Mouse (Mus musculus) cortical plate, adult 2 months (tissue): Measurements from ENCODE around the gene Fgfr1op. TPM values are rescaled to one million over a fixed set of nuclear protein-coding genes. Genes with fewer than 3 reads are reported as not detected.

Source experiments
- H3K27ac ChIP-seq: fragments of 200-500 bp; 2 replicates; pipeline ENCODE4 v1.5.1; 2012; ENCODE audit warnings: low read length, control low read depth, inconsistent platforms; ENCODE audit not compliant: insufficient read depth
- H3K4me1 ChIP-seq: fragments of 200-500 bp; 2 replicates; pipeline ENCODE4 v1.6.1; 2011; ENCODE audit warnings: low read length; ENCODE audit not compliant: control insufficient read depth, insufficient read depth
- H3K4me3 ChIP-seq: fragments of 200-500 bp; 2 replicates; pipeline ENCODE4 v1.5.1; 2011; ENCODE audit warnings: mild to moderate bottlenecking, low read length, control low read depth; ENCODE audit not compliant: insufficient read depth
- CTCF ChIP-seq: fragments of 200-500 bp; IDR thresholded peaks from 2 replicates; pipeline ENCODE4 v1.5.1; 2011; ENCODE audit warnings: mild to moderate bottlenecking, control low read depth, low read length; ENCODE audit not compliant: insufficient read depth; ENCODE audit errors: extremely low read depth
- POLR2A ChIP-seq: fragments of 200-500 bp; IDR thresholded peaks from 2 replicates; pipeline ENCODE4 v1.6.1; 2011; ENCODE audit warnings: mild to moderate bottlenecking, low read length, control low read depth; ENCODE audit not compliant: insufficient read depth; ENCODE audit errors: extremely low read depth
- polyA plus RNA-seq: library from polyadenylated mRNA; depleted of rRNA; stranded (reverse); fragments of >200 nt; gene quantifications from 2 replicates; pipeline ENCODE4 v1.2.3, GENCODE M21; 2012; rRNA removed

The Fgfr1op gene
- polyA plus RNA-seq, 1 experiment: 14.4 TPM

DNA sequence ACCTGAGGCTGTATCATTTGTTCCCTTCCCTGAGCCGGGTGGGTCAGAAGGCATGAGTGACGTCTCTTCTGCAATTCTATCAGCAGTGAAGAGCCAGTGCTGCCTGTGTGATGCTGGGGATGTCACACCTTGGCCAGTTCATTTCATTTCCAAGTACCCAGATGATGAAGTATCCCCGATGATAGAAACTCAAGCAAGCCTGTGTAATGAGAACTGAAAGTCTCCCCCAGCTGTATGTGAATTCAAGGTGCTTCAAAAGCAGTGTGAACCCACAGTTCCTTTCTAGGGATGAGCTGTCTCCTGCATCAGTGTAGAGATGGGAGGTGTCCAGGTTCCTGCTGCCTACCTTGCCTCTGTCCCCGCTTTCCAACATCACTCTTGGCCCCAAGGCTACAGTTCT lies 69.2 kb downstream of the Fgfr1op start:
- no peak overlapping the region for H3K27ac ChIP-seq
- H3K4me3 ChIP-seq: no peak overlapping the region
- H3K4me1 ChIP-seq: no peaks in the 10 kb centered on the region
- TF ChIP-seq CTCF (no peak), POLR2A (no peak)

DNA sequence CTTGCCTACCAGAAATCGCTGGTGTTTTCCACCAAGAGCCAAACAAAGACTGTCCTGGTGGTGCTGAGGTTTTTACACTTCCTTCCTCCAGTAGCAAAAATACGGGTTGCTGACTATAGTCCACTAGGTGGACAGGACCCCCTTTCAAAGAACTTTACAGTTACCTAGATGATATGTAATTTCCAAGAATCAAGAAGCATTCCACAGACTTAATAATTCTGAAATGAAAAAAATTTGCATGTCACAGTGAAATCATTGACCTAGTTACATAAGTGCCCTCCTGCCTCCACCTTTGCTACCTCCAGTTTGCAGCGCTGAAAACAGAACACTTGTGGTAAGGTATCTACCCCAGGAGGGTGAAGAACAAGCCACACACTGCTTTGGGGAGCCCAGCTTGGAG lies 70.4 kb downstream of the Fgfr1op start, which contains the start of gene Ccr6:
TSS of gene Ccr6 (plus strand) at position 301 of the 400 bp plus-strand sequence.
- Histone ChIP-seq H3K4me3 (no peak within 1 kb of the TSS), H3K27ac (no peak within 1 kb of the TSS), H3K4me1 (no peaks in the 10 kb centered on the region)
- TF ChIP-seq CTCF (no peak), POLR2A (no peak)

DNA sequence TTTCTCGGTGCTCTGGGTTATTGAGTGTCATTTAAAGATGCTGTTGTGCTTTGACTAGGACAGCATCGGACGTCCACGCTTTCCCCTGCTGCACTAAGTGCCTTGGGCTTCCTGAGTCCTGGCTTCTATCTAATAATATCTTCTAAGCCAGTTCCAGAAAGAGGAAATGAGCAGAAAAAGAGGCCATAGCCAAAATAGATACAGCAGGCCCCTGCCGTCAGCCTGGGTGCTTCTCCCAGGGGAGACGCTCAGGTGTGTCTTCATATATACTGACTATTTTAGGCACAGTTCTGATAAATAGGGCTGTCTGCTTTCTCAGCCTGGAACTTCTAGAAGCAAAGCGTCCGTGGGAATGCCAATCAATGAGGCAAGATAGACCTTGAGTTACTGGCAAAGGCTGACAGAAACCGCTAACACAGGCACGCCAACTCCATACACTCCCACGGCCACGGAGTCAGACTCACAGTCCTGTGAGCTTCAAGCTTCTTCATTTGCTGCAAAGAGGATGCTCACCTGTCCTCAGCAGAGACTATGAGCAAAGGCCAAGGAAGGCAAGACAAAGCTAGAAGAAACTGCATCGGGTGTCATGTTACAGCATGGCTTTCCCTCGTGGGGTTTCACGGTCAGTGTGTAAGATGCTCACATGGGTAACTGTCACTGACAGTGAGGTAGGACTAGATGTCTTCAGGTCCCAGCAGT lies 72.9 kb downstream of the Fgfr1op start:
- H3K4me1 ChIP-seq: no peaks in the 10 kb centered on the region
- H3K4me3 ChIP-seq: no peak overlapping the region
- no peak overlapping the region for H3K27ac ChIP-seq
- TF ChIP-seq CTCF (no peak), POLR2A (no peak)

DNA sequence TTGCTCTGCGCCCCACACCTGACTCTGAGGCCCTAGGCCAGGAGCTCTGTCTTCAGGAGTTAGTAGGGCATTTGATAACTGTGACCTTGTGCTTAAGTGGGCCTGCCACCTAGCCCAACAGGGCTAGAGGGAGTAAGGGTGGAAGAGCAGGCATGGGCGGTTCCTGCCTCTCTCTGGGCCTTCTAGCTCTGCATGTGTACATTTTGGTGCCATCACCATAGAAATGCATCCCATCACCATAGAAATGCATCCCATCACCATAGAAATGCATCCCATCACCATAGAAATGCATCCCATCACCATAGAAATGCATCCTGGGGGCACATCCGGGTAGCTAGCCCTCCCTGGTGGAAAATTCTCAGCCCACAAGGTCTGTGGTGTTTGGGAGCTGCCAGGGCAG lies 74.3 kb downstream of the Fgfr1op start:
- no peak overlapping the region for H3K4me3 ChIP-seq
- H3K4me1 ChIP-seq: no peaks in the 10 kb centered on the region
- no peak overlapping the region for H3K27ac ChIP-seq
- TF ChIP-seq CTCF (no peak), POLR2A (no peak)

DNA sequence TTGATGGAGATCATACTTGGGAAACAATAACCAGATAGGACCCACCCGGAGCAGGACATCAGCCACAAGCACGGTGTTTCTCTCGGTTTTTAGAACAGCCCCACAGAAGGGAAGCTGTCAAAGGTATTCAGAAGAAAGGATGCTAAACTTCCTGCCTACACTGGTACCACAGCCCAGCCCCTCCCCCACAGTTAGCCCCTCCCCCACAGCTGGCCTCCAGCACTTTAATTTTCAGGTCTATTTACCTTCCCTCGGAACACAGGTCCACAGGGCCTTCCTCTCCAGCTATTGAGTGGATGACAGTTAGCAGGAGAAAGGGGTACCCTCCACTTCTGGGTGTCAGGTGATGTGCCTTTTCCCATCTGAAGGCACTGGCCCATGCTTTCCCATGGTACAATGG lies 75.2 kb downstream of the Fgfr1op start:
- Histone ChIP-seq H3K4me1 (no peaks in the 10 kb centered on the region), H3K27ac (no peak overlapping the region), H3K4me3 (no peak overlapping the region)
- TF ChIP-seq POLR2A: no peak
- no peak for TF ChIP-seq CTCF

DNA sequence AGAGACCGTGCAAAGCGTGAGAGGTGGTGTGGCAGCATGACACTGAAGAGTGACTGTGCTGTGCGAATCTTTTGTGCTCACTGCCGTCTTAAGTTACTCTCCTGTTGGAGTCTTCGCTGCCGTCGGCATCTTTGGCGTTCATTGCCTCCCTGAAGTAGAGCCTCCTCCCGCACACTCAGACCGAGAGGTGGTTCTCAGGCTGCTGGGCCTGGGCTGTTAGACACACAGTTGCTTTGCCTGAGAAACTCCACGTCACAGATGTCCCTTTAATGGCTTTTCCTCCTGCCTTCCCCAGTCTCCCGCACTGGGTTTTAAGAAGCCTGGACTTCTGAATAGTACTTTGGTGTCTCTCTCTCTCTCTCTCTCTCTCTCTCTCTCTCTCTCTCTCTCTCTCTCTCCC lies 76.3 kb downstream of the Fgfr1op start:
- Histone ChIP-seq H3K27ac (no peak overlapping the region), H3K4me1 (no peaks in the 10 kb centered on the region), H3K4me3 (no peak overlapping the region)
- no peak for TF ChIP-seq CTCF
- no peak for TF ChIP-seq POLR2A

DNA sequence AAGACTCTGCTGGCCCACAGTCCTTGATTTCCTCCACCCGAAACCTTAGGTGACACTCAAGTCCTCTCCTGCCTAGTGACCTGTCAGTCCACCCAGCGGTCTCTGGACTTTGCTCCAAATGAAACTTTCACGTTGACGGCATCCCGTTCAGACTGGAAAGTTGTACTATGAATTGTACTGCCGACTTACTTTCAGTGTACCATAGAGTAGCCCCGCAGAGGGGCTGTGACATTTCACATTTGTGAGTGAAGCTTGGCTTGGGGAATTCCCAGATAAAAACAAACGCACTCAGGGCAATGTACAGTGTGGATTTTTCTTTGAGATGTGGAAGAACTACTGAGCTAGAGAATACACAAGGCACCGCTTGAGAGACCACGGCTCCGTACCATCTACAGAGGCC lies 76.9 kb downstream of the Fgfr1op start:
- Histone ChIP-seq H3K27ac (no peak overlapping the region), H3K4me1 (no peaks in the 10 kb centered on the region), H3K4me3 (no peak overlapping the region)
- TF ChIP-seq POLR2A (no peak), CTCF (no peak)

DNA sequence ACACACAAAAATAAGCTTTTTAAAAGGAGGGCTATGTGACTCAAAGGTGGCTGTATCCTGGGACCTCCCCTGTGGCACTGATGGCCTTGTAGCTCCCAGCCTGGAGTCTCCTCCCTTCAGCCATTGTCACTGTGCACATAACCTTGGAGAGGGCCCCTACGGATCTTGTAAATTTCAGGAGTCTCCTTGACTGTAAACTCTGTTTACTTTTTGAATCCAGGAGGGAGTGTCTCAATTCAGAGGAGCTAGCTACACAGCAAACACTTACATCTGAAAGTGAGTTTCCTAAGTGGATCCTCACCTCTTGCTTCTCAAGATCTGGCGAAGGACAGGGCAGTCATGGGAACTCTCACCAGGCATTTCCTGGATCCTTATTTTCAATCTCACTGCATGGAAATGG lies 78.8 kb downstream of the Fgfr1op start:
- TF ChIP-seq POLR2A: no peak
- TF ChIP-seq CTCF: no peak
- no peak overlapping the region for H3K4me3 ChIP-seq
- H3K27ac ChIP-seq: no peak overlapping the region
- H3K4me1 ChIP-seq: no peaks in the 10 kb centered on the region

DNA sequence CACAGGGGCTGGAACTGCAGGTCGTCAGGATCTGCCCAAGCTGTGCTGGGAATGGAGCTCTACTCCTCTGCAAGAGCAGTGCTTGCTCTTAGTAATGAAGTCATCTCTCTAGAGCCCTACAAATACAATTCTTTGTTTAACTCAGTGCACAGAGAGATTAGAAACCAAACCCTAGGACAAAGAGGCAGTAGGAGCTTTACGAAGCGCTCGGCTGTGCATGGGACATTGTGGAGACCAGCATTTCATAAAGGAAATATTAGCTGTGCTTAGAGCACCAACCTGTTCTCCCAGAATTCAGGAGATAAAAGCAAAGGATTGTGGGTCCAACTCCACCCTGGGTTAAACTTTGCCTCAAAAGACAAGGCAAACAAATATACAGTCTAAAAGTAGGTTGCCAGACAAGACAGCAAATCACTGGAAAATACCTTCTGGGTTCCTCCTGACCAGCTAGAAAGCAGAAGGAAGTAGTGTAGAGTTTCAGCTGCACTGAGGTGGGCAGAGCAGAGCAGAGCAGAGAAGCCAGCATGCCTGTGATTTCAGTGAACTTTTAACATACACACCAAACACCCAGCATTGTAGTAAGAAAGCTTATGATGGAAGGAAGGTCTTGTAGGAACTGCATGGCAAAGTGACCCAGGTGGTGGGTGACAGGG lies 80.9 kb downstream of the Fgfr1op start:
- no peaks in the 10 kb centered on the region for H3K4me1 ChIP-seq
- H3K27ac ChIP-seq: no peak overlapping the region
- H3K4me3 ChIP-seq: no peak overlapping the region
- TF ChIP-seq POLR2A: no peak
- TF ChIP-seq CTCF: no peak

Other genes with a start within 250 kb of the Fgfr1op start
- 0.96 and 1.0 TPM in 2 replicates for gene Tagap, start 239.5 kb upstream of the Fgfr1op start, polyA plus RNA-seq
- gene Rsph3a, start 219.9 kb upstream of the Fgfr1op start, polyA plus RNA-seq: 37.4 and 46.6 TPM in 2 replicates
- 0.71 and 1.1 TPM in 2 replicates for gene Gm49673, start 17.7 kb upstream of the Fgfr1op start, polyA plus RNA-seq
- gene Rnaset2a, start 17.4 kb upstream of the Fgfr1op start, polyA plus RNA-seq: 15.6 and 17.0 TPM in 2 replicates
- gene Ccr6, start 70.5 kb downstream of the Fgfr1op start, polyA plus RNA-seq: 0.42 TPM in 1 of 2 replicates, not detected in the other
- 398 and 433 TPM in 2 replicates for gene Mpc1, start 117.4 kb downstream of the Fgfr1op start, polyA plus RNA-seq
- 117 and 124 TPM in 2 replicates for gene Sft2d1, start 145.6 kb downstream of the Fgfr1op start, polyA plus RNA-seq
- 34.3 and 40.8 TPM in 2 replicates for gene Prr18, start 172.0 kb downstream of the Fgfr1op start, polyA plus RNA-seq
- gene T2, start 190.5 kb downstream of the Fgfr1op start, polyA plus RNA-seq: 0.83 and 1.2 TPM in 2 replicates